Mouse (Mus musculus): ENCODE results near the gene Dscaml1. TPM values are rescaled to one million over a fixed set of nuclear protein-coding genes. Genes with fewer than 3 reads are reported as not detected.

Dscaml1 gene
- polyA plus RNA-seq, 1 experiment from 2014 or later = 22.3 TPM

Other genes with a start within 250 kb of the Dscaml1 start
- gene BC049352, start 244.6 kb upstream of the Dscaml1 start, polyA plus RNA-seq (2015; fragmentation: Nextera tagmentation; extraction: Ambion mirVana) = 0.10 TPM in 1 of 2 replicates, not detected in the other
- not detected in 2 replicates for gene Tmprss4, start 222.5 kb upstream of the Dscaml1 start, polyA plus RNA-seq (2015; fragmentation: Nextera tagmentation; extraction: Ambion mirVana)
- 0.42 and 0.49 TPM in 2 replicates for gene Il10ra, start 157.5 kb upstream of the Dscaml1 start, polyA plus RNA-seq (2015; fragmentation: Nextera tagmentation; extraction: Ambion mirVana)
- gene Tmprss13, start 107.5 kb upstream of the Dscaml1 start, polyA plus RNA-seq (2015; fragmentation: Nextera tagmentation; extraction: Ambion mirVana) = not detected in 2 replicates
- gene Fxyd6, start 56.4 kb upstream of the Dscaml1 start, polyA plus RNA-seq (2015; fragmentation: Nextera tagmentation; extraction: Ambion mirVana) = 447 and 481 TPM in 2 replicates
- gene Fxyd2, start 27.0 kb upstream of the Dscaml1 start, polyA plus RNA-seq (2015; fragmentation: Nextera tagmentation; extraction: Ambion mirVana) = 5.8 and 6.3 TPM in 2 replicates